Mouse (Mus musculus) lung, adult 2 months (tissue): Measurements from ENCODE around the gene Hapln4. TPM values are rescaled to one million over a fixed set of nuclear protein-coding genes. Genes with fewer than 3 reads are reported as not detected.
"Not testable (repeated sequence)": the region's sequence is repeated elsewhere in the genome, so short reads cannot be mapped to it uniquely, and the experiment has no call there.

Source experiments
- DNase-seq: peaks from one replicate; pipeline ENCODE4 v3.0.0; 2022
- H3K4me1 ChIP-seq: fragments of 200-500 bp; 2 replicates; pipeline ENCODE4 v1.6.1; 2011; ENCODE audit warnings: low read length; ENCODE audit not compliant: control insufficient read depth, insufficient read depth
- H3K4me3 ChIP-seq: fragments of 200-500 bp; replicated peaks from 2 replicates; pipeline ENCODE3; 2011; ENCODE audit warnings: low read depth, mild to moderate bottlenecking, control low read depth, low read length; ENCODE audit errors: extremely low read depth
- CTCF ChIP-seq: fragments of 200-500 bp; IDR thresholded peaks from 2 replicates; pipeline ENCODE4 v1.5.1; 2011; ENCODE audit warnings: mild to moderate bottlenecking, low read length, control low read depth; ENCODE audit not compliant: insufficient read depth
- POLR2A ChIP-seq: fragments of 200-500 bp; IDR thresholded peaks from 2 replicates; pipeline ENCODE4 v1.6.1; 2011; ENCODE audit warnings: low read depth, mild to moderate bottlenecking, control low read depth, low read length, borderline replicate concordance; ENCODE audit errors: extremely low read depth
- whole genome bisulfite sequencing: fragments of 180-500 bp; shearing (Covaris S2); methylation state at CpG from one replicate; pipeline ENCODE4 v1.1.7; 2018; 5-methylcytosine and 5-hydroxymethylcytosine counted together
- polyA plus RNA-seq: library from polyadenylated mRNA; depleted of rRNA; stranded (reverse); fragments of >200 nt; gene quantifications from 2 replicates; pipeline ENCODE4 v1.2.3, GENCODE M21; 2012; rRNA removed

Gene Hapln4
- 0.07 and 0.11 TPM in 2 replicates for polyA plus RNA-seq

DNA sequence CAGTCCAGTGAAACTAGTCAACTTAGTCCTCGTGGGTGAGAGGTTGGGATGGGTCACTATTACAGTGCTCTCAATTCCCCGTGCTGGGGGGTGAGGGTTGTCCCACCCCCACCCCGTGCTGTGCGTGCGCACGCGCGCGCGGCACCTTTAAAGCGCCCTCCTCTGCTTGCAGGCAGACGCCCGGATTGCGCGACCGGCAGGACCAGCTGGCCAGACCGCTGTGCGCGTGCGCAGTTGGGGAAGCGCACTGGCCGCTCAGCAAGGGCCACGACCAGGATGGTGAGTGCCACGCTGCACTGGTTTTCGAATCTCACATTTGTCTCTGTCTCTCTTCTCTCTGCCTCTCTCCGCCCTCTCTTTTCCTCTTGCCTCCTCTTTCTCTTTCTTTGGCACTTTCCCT lies at the start of gene Hapln4:
Gene Hapln4, plus strand, starts transcription at position 173 of the 400 bp plus-strand sequence.
- Histone ChIP-seq H3K4me3 (no peak within 1 kb of the TSS), H3K4me1 (peaks cover 7% of the 10 kb centered on the region; the same call in 1 of the 2 replicates)
- TF ChIP-seq POLR2A (no peak), CTCF (no peak)
- no peak for DNase-seq
- 1% methylated on average over 26 of the region's 26 CpGs for whole genome bisulfite sequencing

DNA sequence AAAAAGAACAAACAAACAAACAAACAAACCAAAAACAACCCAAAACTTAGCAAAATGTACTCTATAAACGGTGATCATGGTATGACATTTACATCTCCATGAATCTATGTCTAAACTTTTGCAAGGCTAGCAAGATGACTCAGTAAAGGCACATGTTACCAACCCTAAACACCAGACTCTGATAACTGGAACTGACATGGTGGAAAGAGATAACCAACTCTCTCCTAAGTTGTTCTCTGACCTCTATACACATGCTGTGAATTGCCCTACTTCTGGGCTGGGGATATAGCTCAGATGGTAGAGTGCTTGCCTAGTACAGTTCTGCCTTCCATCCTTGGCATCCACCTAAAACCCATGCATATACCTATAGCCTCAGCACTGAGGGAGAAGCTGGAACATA lies 45.3 kb upstream of the Hapln4 start:
- no peak for DNase-seq
- TF ChIP-seq CTCF (no peak), POLR2A (no peak)
- WGBS = 80% methylated on average over 1 of the region's 1 CpGs
- no peak overlapping the region for H3K4me3 ChIP-seq
- peaks cover 7% of the 10 kb centered on the region for H3K4me1 ChIP-seq

DNA sequence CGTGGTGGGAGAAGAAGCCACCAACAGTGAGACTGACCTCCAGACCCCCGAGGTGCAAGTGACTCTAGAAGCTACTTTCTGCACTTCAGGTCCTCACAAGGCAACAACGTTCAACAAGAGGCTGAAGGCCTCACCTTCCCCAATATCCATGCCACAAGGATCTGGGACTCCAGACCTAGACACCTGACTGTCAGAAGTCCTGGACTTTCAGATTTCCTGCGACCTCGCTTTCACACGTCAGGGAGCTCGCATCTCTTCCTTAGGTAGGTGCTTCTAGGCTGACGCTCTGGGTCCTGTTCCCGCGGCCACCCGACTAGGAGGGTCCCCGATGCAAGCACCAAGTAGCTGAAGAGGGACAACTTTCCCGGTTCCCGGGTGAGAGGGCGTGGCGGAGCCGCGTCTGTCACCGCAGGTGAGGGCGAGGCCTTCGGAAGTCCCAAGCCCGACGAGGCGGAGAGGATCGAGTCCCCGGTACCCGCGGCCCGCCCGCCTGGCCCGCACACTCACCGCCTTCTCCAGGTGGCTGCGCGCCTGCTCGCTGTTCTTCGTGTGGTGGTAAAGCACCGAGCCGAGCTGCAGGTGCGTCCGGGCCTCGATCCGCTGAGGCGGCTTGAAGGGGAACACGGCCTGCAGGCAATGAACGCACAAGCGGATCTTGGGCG lies 41.2 kb upstream of the Hapln4 start:
- DNase-seq = no peak
- under 1% methylated on average over 47 of the region's 47 CpGs for WGBS

DNA sequence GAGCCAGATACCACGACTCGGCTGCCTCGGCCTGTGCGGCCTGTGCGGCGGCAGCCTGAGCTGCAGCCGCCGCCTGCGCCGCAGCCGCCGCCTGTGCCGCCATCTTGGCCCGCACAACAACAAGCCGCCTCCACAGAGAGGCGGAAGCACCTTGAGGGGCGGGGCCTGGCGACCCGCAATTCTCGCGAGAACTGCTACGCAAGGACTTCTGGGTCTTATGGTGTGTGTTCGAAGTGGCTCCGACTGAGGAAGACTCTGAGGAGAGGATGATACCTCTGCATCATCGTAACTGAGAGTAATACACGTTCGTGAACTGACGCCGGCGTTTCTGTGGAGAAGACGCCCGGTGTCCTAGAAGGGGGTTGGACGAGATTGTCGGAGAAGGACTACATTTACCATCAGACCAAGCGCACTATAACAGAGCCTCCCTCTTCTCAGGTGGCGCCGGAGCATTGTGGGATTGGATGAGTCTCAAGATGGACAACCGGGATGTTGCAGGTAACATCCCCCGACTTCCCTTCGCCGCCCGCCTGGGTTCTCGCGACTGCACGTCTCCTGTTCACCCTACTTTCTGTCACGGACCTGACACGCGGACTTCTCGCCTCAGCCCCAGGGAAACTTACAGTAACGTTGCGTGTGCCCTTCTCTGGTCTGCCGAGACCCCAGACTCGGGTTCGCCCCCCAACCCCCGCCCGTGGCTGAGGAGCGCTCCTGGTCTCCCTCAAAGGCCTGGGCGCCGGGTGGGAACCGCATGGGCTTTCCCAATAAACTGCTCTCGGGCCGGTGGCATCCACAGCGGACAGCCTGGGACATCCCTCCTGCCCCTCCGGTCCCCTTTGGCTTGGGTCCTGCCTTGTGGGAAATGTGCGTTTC lies 40.4 kb upstream of the Hapln4 start, which contains the start of the genes Mau2 and Sugp1:
Gene Mau2, minus strand, starts transcription at position 152 of the 873 bp plus-strand sequence.
Gene Sugp1, plus strand, starts transcription at position 231 of the 873 bp plus-strand sequence.
- TF ChIP-seq POLR2A = peak; percentile 73
- no peak for TF ChIP-seq CTCF
- WGBS = under 1% methylated on average over 65 of the region's 65 CpGs

More for the DNA sequence above, 41.2 kb upstream of the Hapln4 start:
- Histone ChIP-seq H3K4me1 (peaks cover 13% of the 10 kb centered on the region), H3K4me3 (peak overlapping the region; percentile 96)
- no peak for TF ChIP-seq POLR2A
- no peak for TF ChIP-seq CTCF

DNA sequence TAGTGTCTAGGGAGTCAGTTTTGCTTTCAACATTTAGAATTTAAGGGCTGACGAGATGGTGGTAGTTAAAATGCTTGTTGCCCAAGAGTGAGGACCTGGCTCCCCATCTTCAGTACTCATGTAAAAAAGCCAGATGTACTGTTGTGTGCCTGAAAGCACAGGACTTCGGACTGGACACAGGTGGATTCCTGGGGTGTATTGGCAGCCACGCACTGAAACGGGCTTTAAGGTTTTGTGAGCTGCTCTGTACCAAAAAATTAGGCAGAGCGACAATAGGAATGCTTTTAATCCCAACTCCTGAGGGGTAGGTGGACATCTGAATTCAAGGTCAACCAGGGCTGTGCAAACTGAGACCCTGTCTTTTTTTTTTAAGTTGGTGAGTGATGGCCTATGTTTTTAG lies 39.3 kb upstream of the Hapln4 start:
- Histone ChIP-seq H3K4me3 (no peak overlapping the region), H3K4me1 (peaks cover 13% of the 10 kb centered on the region)
- TF ChIP-seq CTCF (no peak), POLR2A (no peak)
- 92% methylated on average over 5 of the region's 5 CpGs for WGBS
- no peak for DNase-seq

More for the DNA sequence above, 40.4 kb upstream of the Hapln4 start, which contains the start of the genes Mau2 and Sugp1:
- peaks cover 13% of the 10 kb centered on the region for H3K4me1 ChIP-seq
- DNase-seq = peak; percentile 97
- H3K4me3 ChIP-seq = peak within 1 kb of the TSS; percentile 96

DNA sequence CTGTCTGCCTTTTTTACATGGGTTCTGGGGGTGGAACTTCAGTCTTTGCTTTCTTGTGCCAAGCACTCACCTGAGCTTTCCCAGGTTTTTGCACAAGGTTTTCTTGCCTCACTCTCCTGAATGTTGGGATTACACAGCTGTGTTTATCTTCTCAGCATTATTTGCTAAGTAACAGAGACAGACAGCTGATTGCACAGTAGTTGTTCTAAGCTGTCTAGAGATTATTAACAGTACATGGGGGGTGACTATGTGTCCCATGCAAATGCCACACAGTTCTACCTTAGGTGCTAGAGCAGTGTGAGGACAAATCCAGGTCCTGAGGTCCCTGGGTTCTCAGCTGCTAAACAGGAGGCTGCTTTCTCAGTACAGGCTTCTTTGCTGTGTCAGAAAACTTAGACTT lies 33.6 kb upstream of the Hapln4 start:
- DNase-seq = no peak
- TF ChIP-seq POLR2A (no peak), CTCF (no peak)
- H3K4me3 ChIP-seq = no peak overlapping the region
- H3K4me1 ChIP-seq = no peaks in the 10 kb centered on the region

DNA sequence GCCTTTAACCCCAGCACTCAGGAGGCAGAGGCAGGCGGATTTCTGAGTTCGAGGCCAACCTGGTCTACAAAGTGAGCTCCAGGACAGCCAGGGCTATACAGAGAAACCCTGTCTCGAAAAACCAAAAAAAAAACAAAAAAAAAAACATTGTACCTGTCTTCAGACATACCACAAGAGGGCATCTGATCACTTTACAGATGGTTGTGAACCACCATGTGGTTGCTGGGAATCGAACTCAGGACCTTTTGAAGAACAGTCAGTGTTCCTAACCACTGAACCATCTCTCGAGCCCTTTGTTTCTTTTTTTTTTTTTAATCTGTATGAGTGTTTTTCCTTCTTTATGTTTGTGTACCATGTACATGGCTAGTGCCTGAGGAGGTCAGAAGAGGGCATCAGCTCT lies 32.8 kb upstream of the Hapln4 start:
- DNase-seq, H3K4me1 ChIP-seq, H3K4me3 ChIP-seq: not testable (repeated sequence)
- WGBS = 95% methylated on average over 5 of the region's 5 CpGs

DNA sequence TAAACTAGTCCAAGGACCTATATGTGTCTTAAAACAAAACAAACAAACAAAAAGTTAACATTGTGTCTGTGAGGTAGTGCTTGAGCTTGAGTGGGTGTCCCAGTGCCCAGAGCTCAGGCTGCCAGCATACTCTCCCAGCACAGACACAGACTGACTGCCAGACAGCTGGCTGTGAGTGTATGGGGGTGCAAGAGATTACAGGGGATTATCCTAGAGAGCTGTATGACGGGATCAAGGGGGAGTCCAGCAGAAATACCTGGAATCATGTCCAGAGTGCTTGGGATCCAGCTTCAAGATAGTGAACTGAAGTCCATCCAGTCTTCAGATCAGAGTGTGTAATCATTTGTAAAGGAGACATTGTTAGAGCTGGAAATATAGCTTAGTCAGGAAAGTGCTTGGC lies 25.5 kb upstream of the Hapln4 start:
- DNase-seq = no peak
- Histone ChIP-seq H3K4me3 (no peak overlapping the region), H3K4me1 (no peaks in the 10 kb centered on the region; the same call in 1 of the 2 replicates)
- TF ChIP-seq CTCF (no peak), POLR2A (no peak)
- WGBS = 88% methylated on average over 1 of the region's 1 CpGs

DNA sequence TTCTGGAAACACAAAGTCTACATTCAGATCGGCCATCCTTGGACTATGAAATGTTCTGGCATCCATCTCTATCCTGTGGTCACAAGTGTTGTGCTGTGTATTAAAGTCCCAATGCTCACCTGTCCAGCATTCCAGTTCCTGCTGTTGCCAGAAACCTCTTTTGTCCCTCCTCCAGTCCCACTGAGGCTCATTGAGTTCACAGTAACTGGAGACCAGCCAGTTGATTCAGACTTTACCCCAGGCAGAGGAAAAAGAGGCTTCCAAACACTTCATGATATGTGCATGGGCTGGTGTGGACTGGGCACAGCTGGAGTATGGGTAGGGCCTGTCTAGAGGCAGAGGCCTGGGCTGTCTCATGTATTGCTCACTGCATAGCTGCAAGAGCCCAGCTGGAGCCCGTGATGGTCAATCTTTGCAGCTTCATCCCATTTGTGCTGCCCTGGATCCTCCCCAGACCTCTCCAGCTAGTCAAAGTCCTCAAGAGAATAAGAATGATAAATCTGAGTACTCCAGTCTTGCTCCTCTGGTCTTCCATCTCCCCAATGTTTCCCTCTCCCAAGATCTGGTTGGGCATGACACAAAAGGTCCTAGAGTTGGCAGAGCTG lies 11.3 kb upstream of the Hapln4 start:
- TF ChIP-seq CTCF = no peak
- no peak for TF ChIP-seq POLR2A
- Histone ChIP-seq H3K4me1 (peaks cover 7% of the 10 kb centered on the region; the same call in 1 of the 2 replicates), H3K4me3 (no peak overlapping the region)
- 64% methylated on average over 2 of the region's 2 CpGs for WGBS
- no peak for DNase-seq
